ENCODE assay signal across 28 mouse cellular contexts in the genomic region with DNA sequence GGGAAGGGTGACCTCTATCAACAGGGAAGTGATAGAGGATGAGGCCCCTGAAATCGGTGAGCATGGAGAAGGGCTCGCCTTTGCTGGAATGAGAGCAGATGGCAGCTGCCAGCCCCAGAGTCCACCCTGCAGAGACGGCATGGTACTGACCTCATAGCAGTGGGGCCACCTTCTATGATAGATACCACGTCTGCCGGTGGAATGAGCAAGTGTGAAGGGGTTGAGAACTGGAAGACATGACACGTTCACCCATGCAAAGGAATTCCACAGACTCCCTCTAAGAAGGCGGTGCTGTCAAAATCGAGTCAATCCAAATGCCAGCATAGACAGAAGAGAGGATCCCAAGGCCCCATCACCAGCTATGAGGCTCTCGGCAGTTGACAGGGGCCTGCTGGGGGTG.
"Had no signal": no experiment of that assay in that cellular context is flagged by ENCODE, and none has a peak within 500 bp of the region (broad histone marks: within the 10 kb centered on the region; RNA-seq: fewer than 3 reads in every experiment).

No protein-coding gene starts in this region.

- ATAC-seq: forebrain, embryonic 13.5 days; forebrain, embryonic 14.5 days; forebrain, embryonic 15.5 days; forebrain, embryonic 16.5 days; forebrain, postnatal 0 days had no signal

- H3K27ac ChIP-seq: embryonic facial prominence, embryonic 10.5 days; embryonic facial prominence, embryonic 12.5 days; embryonic facial prominence, embryonic 13.5 days; embryonic facial prominence, embryonic 15.5 days; forebrain, embryonic 10.5 days; forebrain, embryonic 12.5 days; forebrain, embryonic 13.5 days; forebrain, embryonic 15.5 days; gastrocnemius, adult 2 months had no signal

- DNase-seq: cerebellum, adult 18-20 months; cerebellum, adult 2 months; cerebellum, adult 8-10 months; cerebellum, adult 9-10 months; cerebellum, adult 9-11 months; cerebellum, postnatal 10 days; cerebellum, postnatal 14 days; cerebellum, postnatal 25 days; cerebellum, postnatal 36 days; embryo, embryonic 11 days; forebrain, postnatal 0 days; gastrocnemius, adult 2 months; gastrocnemius, postnatal 10 days; gastrocnemius, postnatal 14 days; gastrocnemius, postnatal 25 days; gastrocnemius, postnatal 36 days; heart, adult 18-20 months had no signal

- H3K36me3 ChIP-seq: embryonic facial prominence, embryonic 10.5 days; embryonic facial prominence, embryonic 12.5 days; embryonic facial prominence, embryonic 13.5 days; embryonic facial prominence, embryonic 15.5 days; forebrain, embryonic 10.5 days; forebrain, embryonic 12.5 days; forebrain, embryonic 15.5 days had no signal

- H3K27me3 ChIP-seq: embryonic facial prominence, embryonic 12.5 days; embryonic facial prominence, embryonic 13.5 days; embryonic facial prominence, embryonic 15.5 days; forebrain, embryonic 12.5 days; forebrain, embryonic 13.5 days; forebrain, embryonic 15.5 days had no signal

- H3K4me3 ChIP-seq: embryonic facial prominence, embryonic 10.5 days; embryonic facial prominence, embryonic 12.5 days; embryonic facial prominence, embryonic 13.5 days; embryonic facial prominence, embryonic 15.5 days; erythroblast, embryonic 14.5 days; forebrain, embryonic 10.5 days; forebrain, embryonic 12.5 days; forebrain, embryonic 13.5 days; forebrain, embryonic 15.5 days; gastrocnemius, adult 2 months had no signal

- H3K9ac ChIP-seq: embryonic facial prominence, embryonic 12.5 days; embryonic facial prominence, embryonic 13.5 days; embryonic facial prominence, embryonic 15.5 days; forebrain, embryonic 12.5 days; forebrain, embryonic 13.5 days; forebrain, embryonic 15.5 days; forebrain, postnatal 0 days had no signal

- H3K9me3 ChIP-seq: embryonic facial prominence, embryonic 10.5 days; embryonic facial prominence, embryonic 12.5 days; embryonic facial prominence, embryonic 13.5 days; embryonic facial prominence, embryonic 15.5 days; forebrain, embryonic 10.5 days; forebrain, embryonic 12.5 days; forebrain, embryonic 13.5 days; forebrain, embryonic 15.5 days had no signal

- H3K4me1 ChIP-seq: embryonic facial prominence, embryonic 10.5 days; embryonic facial prominence, embryonic 12.5 days; embryonic facial prominence, embryonic 13.5 days; embryonic facial prominence, embryonic 15.5 days had no signal

- H3K4me2 ChIP-seq: embryonic facial prominence, embryonic 12.5 days; embryonic facial prominence, embryonic 13.5 days; embryonic facial prominence, embryonic 15.5 days; forebrain, embryonic 12.5 days; forebrain, embryonic 13.5 days; forebrain, embryonic 15.5 days had no signal
